Mouse (Mus musculus) stomach, postnatal 0 days (tissue): ENCODE results near the gene Pnma5. TPM values are rescaled to one million over a fixed set of nuclear protein-coding genes. Genes with fewer than 3 reads are reported as not detected.
A peak's percentile ranks its signal among the peaks of the same experiment; 100 is the strongest.

ENCODE experiments used
- ATAC-seq: fragments of 200-750 bp; cut with Nextera tagmentation; 2 replicates; pipeline ENCODE4 v1.8.0; 2017; ENCODE audit not compliant: low FRiP score, low TSS enrichment
- DNase-seq: peaks from one replicate; pipeline ENCODE4 v3.0.0-alpha.2; 2016; ENCODE audit warnings: low spot score
- H3K27ac ChIP-seq: fragments of 300-500 bp; sonication (generic); replicated peaks from 2 replicates; pipeline ENCODE4 v1.5.1; 2014; ENCODE audit warnings: mild to moderate bottlenecking, control low read depth
- H3K27me3 ChIP-seq: fragments of 300-500 bp; sonication (generic); 2 replicates; pipeline ENCODE4 v1.6.1; 2014; ENCODE audit warnings: low read length; ENCODE audit not compliant: control insufficient read depth, insufficient read depth
- H3K36me3 ChIP-seq: fragments of 300-500 bp; sonication (generic); 2 replicates; pipeline ENCODE4 v1.6.1; 2014; ENCODE audit warnings: low read length, mixed read lengths; ENCODE audit not compliant: control insufficient read depth, insufficient read depth
- H3K4me1 ChIP-seq: fragments of 300-500 bp; sonication (generic); replicated peaks from 2 replicates; pipeline ENCODE4 v1.6.1; 2014; ENCODE audit warnings: antibody characterized with exemption; ENCODE audit not compliant: control insufficient read depth, insufficient read depth
- H3K4me2 ChIP-seq: fragments of 300-500 bp; sonication (generic); replicated peaks from 2 replicates; pipeline ENCODE4 v1.6.1; 2014; ENCODE audit warnings: low read depth, mild to moderate bottlenecking, control low read depth, moderate library complexity
- H3K4me3 ChIP-seq: fragments of 300-500 bp; sonication (generic); 2 replicates; pipeline ENCODE4 v1.5.1; 2014; ENCODE audit warnings: low read depth, low read length, control low read depth
- H3K9ac ChIP-seq: fragments of 300-500 bp; sonication (generic); 2 replicates; pipeline ENCODE4 v1.6.1; 2014; ENCODE audit warnings: mild to moderate bottlenecking, low read length, control low read depth, mixed read lengths
- H3K9me3 ChIP-seq: fragments of 300-500 bp; sonication (generic); 2 replicates; pipeline ENCODE4 v1.6.1; 2016; ENCODE audit warnings: low read length; ENCODE audit not compliant: control insufficient read depth
- CTCF ChIP-seq: IDR thresholded peaks from 2 replicates; pipeline ENCODE4 v1.5.1; 2016; ENCODE audit warnings: antibody characterized with exemption, low read depth, mild to moderate bottlenecking, moderate library complexity
- EP300 ChIP-seq: optimal IDR thresholded peaks from 2 replicates; pipeline ENCODE3; 2016; ENCODE audit warnings: antibody characterized with exemption
- WGBS: fragments of 180-500 bp; shearing (Covaris S2); extraction: QIAGEN DNeasy Blood & Tissue Kit; methylation state at CpG from one replicate; pipeline ENCODE4 v1.1.7; 2014; 5-methylcytosine and 5-hydroxymethylcytosine counted together
- polyA plus RNA-seq: library from polyadenylated mRNA; unstranded; fragments of >200 nt; fragmentation: Nextera tagmentation; extraction: Ambion mirVana; gene quantifications from 2 replicates; pipeline ENCODE4 v1.2.1, GENCODE M21; 2015

Pnma5 gene
- polyA plus RNA-seq, 1 experiment from 2014 or later: 0.04 TPM

- peak; percentile 99 for ATAC-seq
These were observed 29.1 kb downstream of the Pnma5 start for GRCm38 (mm10) chrX:73007597-73008479.

DNA sequence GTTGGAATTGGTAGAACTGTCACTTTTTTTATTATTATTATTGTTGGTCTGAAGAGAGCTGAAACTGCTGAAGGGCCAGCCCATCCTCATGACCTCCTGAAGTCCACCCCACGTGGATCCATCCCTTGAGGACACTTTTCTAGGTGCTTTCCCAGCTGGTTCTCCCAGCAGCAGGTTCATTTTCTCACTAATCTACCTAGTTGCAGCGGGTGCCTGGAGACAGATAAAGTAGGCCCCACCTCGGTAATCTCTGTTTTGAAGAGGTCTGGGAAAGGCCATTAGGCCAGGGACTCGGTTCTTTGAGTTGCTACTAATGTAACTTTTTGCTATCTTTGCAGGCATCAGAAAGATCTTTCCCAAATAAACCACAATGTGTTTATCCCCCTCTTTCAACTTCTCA, 31.2 kb downstream of the Pnma5 start:
- Histone ChIP-seq H3K4me1 (no peaks in the 10 kb centered on the region), H3K27me3 (no peaks in the 10 kb centered on the region), H3K4me3 (no peak overlapping the region), H3K4me2 (no peak overlapping the region), H3K9ac (no peak overlapping the region), H3K36me3 (no peaks in the 10 kb centered on the region), H3K9me3 (no peaks in the 10 kb centered on the region), H3K27ac (no peak overlapping the region)
- WGBS: 66% methylated on average over 4 of the region's 4 CpGs
- no peak for TF ChIP-seq EP300
- TF ChIP-seq CTCF: no peak
- ATAC-seq (no peak), DNase-seq (no peak)

More at GRCm38 (mm10) chrX:73007597-73008479, 29.1 kb downstream of the Pnma5 start:
- Histone ChIP-seq H3K4me3 (peak overlapping the region; percentile 18), H3K36me3 (no peaks in the 10 kb centered on the region), H3K9ac (0 out of 2 replicates have a peak overlapping the region, but pooled peaks have one; percentile 23), H3K27me3 (no peaks in the 10 kb centered on the region), H3K4me2 (peak overlapping the region; percentile 36), H3K9me3 (no peaks in the 10 kb centered on the region), H3K4me1 (no peaks in the 10 kb centered on the region), H3K27ac (0 out of 2 replicates have a peak overlapping the region, but pooled peaks have one; percentile 45)
- TF ChIP-seq CTCF (peak; percentile 89), EP300 (no peak)
- 17% methylated on average over 22 of the region's 27 CpGs for WGBS
- peak; percentile 90 for DNase-seq

DNA sequence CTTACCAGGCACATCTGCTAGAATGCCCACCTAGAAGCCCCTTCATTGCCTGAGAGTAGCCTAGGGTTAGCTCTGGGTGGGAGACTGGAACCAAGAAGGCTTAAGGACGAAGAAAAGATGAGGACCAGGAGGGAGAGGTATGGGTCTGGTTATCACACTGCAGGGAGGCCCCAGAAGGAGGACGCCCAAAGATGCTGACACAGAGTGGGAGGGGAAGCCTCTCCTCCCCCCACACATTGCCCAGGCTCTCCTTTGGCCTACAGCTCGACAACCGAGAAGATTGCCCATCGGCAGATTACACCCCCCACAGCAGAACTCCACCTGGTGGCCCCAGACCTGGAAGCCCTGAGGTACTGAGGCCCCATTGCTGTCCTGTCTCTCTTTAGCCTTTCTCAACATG, 33.8 kb downstream of the Pnma5 start:
- Histone ChIP-seq H3K9ac (no peak overlapping the region), H3K4me1 (no peaks in the 10 kb centered on the region), H3K4me3 (no peak overlapping the region), H3K27me3 (no peaks in the 10 kb centered on the region), H3K36me3 (no peaks in the 10 kb centered on the region), H3K9me3 (no peaks in the 10 kb centered on the region), H3K27ac (no peak overlapping the region), H3K4me2 (no peak overlapping the region)
- DNase-seq (no peak), ATAC-seq (no peak)
- 68% methylated on average over 5 of the region's 5 CpGs for WGBS
- no peak for TF ChIP-seq CTCF
- no peak for TF ChIP-seq EP300

GRCm38 (mm10) chrX:72995542-72995941, 41.4 kb downstream of the Pnma5 start:
- TF ChIP-seq CTCF: no peak
- TF ChIP-seq EP300: no peak
- no peak overlapping the region for H3K4me2 ChIP-seq
- no peak overlapping the region for H3K9ac ChIP-seq
- no peaks in the 10 kb centered on the region for H3K4me1 ChIP-seq
- no peak overlapping the region for H3K4me3 ChIP-seq
- H3K9me3 ChIP-seq: no peaks in the 10 kb centered on the region
- no peak overlapping the region for H3K27ac ChIP-seq
- no peaks in the 10 kb centered on the region for H3K27me3 ChIP-seq
- WGBS: 64% methylated on average over 3 of the region's 3 CpGs
- no peaks in the 10 kb centered on the region for H3K36me3 ChIP-seq
- ATAC-seq: no peak
- no peak for DNase-seq

- no peak for TF ChIP-seq EP300
- peak; percentile 68 for TF ChIP-seq CTCF
- H3K36me3 ChIP-seq: no peaks in the 10 kb centered on the region
- WGBS: 50% methylated on average over 5 of the region's 5 CpGs
- no peaks in the 10 kb centered on the region for H3K27me3 ChIP-seq
- H3K4me2 ChIP-seq: no peak overlapping the region
- H3K27ac ChIP-seq: no peak overlapping the region
- ATAC-seq: no peak
- no peak overlapping the region for H3K4me3 ChIP-seq
- peak; percentile 4 for DNase-seq
- H3K9ac ChIP-seq: no peak overlapping the region
- H3K4me1 ChIP-seq: no peaks in the 10 kb centered on the region
- H3K9me3 ChIP-seq: no peaks in the 10 kb centered on the region
These were observed 44.5 kb downstream of the Pnma5 start for GRCm38 (mm10) chrX:72992291-72992919.

- Histone ChIP-seq H3K4me2 (no peak overlapping the region), H3K27ac (no peak overlapping the region), H3K27me3 (no peaks in the 10 kb centered on the region), H3K4me1 (no peaks in the 10 kb centered on the region), H3K9me3 (no peaks in the 10 kb centered on the region), H3K9ac (no peak overlapping the region), H3K36me3 (no peaks in the 10 kb centered on the region), H3K4me3 (no peak overlapping the region)
- ATAC-seq: no peak
- TF ChIP-seq EP300 (no peak), CTCF (no peak)
- WGBS: 65% methylated on average over 3 of the region's 3 CpGs
- no peak for DNase-seq
These were observed 46.3 kb downstream of the Pnma5 start for GRCm38 (mm10) chrX:72990581-72990980.
